Mouse (Mus musculus): Measurements from ENCODE around the gene Dgkz.

DNA sequence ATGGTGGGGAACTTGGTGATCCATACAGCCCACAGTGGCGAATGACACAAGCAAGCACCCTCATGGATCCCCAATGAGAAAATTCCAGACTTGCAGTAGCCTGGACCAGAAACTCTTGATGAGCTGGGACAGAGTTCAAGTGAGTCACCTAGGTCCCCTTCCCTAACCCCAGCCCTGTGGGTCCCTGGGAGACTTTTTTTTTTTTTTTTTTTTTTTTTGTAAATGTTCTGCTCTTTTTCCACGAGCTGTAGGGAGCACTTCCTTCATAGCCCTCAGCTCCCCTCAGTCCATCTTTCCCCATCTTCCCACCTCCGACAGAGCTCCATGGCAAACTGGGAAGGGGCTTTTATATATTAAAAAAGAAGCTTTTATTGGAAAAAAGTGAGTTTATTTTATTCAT, 46.2 kb downstream of the Dgkz start:
- TF ChIP-seq MYOG (IDR thresholded peaks at IDR 0.05; ENCODE audit: control insufficient read depth, extremely low read depth, insufficient read length) (no peak), CTCF (IDR thresholded peaks at IDR 0.05; ENCODE audit: control insufficient read depth, insufficient read depth, insufficient read length) (no peak), MAX (IDR thresholded peaks at IDR 0.05) (no peak), FOSL1 (IDR thresholded peaks at IDR 0.05; ENCODE audit: insufficient read depth, low read length, poor library complexity, severe bottlenecking) (no peak)

Measured in C2C12 (cell line).